ENCODE assay signal across 7 mouse cellular contexts in the genomic region with DNA sequence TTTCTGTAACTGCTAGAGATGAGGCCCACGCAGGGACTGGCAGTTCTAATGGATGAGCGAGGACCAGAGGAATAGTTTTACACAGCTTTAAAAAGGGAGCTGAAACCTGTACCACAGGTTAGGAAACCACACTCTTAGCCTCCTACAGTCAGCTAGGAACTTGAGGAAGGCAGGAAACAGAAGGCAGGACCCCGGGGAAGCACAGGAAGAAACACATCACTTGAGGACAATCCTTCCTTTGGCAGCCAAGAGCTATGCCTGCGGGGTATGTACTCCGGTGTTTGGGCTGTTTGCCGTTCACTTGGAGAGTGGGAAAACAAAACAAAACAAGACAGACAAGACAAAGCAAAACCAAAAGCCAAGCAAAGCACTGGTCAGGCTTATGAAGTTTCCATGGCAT.
DNase-seq lines count a peak whose midpoint lies in the region; ATAC-seq and TF ChIP-seq lines count a peak whose summit lies in the region.
"Not testable (repeated sequence)": the region's sequence is repeated elsewhere in the genome, so short reads cannot be mapped to it uniquely, and the experiment has no call there.

No protein-coding gene starts in this region.

- H3K4me1 ChIP-seq in embryonic facial prominence, embryonic 15.5 days; heart, embryonic 10.5 days; hindbrain, embryonic 14.5 days (replicated peaks; ENCODE audit: control insufficient read depth, insufficient read depth, low read length); liver, postnatal 0 days (ENCODE audit: insufficient read depth); midbrain, embryonic 11.5 days (ENCODE audit: control insufficient read depth, insufficient read depth, low read length); stomach, postnatal 0 days (replicated peaks; ENCODE audit: control insufficient read depth, insufficient read depth): not testable (repeated sequence)

- not testable (repeated sequence) for H3K4me3 ChIP-seq in embryonic facial prominence, embryonic 15.5 days (replicated peaks); heart, embryonic 10.5 days; hindbrain, embryonic 14.5 days (replicated peaks; ENCODE audit: low read length); liver, postnatal 0 days (ENCODE audit: low read depth, low read length); midbrain, embryonic 11.5 days (ENCODE audit: low read depth, low read length); stomach, postnatal 0 days (ENCODE audit: low read depth, low read length)

- H3K9ac ChIP-seq in embryonic facial prominence, embryonic 15.5 days; hindbrain, embryonic 14.5 days; liver, postnatal 0 days (replicated peaks); midbrain, embryonic 11.5 days (ENCODE audit: low read length); stomach, postnatal 0 days (ENCODE audit: low read length): not testable (repeated sequence)

- H3K4me2 ChIP-seq in embryonic facial prominence, embryonic 15.5 days (replicated peaks); hindbrain, embryonic 14.5 days (replicated peaks); liver, postnatal 0 days (ENCODE audit: low read depth, low read length); midbrain, embryonic 11.5 days; stomach, postnatal 0 days (replicated peaks; ENCODE audit: low read depth): not testable (repeated sequence)

- H3K9me3 ChIP-seq in embryonic facial prominence, embryonic 15.5 days (replicated peaks); heart, embryonic 10.5 days; hindbrain, embryonic 14.5 days (ENCODE audit: control insufficient read depth, low read length); liver, postnatal 0 days (ENCODE audit: low read length); midbrain, embryonic 11.5 days (ENCODE audit: control insufficient read depth, low read length); stomach, postnatal 0 days (ENCODE audit: control insufficient read depth, low read length): not testable (repeated sequence)

- 0 out of 2 replicates have a peak, but pooled peaks have one; percentile 21 for ATAC-seq in embryonic facial prominence, embryonic 15.5 days (ENCODE audit: insufficient number of reproducible peaks, low FRiP score, low TSS enrichment, low read depth)
- ATAC-seq in hindbrain, embryonic 14.5 days (ENCODE audit: low FRiP score); liver, postnatal 0 days; midbrain, embryonic 11.5 days (ENCODE audit: low FRiP score); stomach, postnatal 0 days (ENCODE audit: low FRiP score, low TSS enrichment): not testable (repeated sequence)

- H3K36me3 ChIP-seq in embryonic facial prominence, embryonic 15.5 days; heart, embryonic 10.5 days; hindbrain, embryonic 14.5 days (replicated peaks; ENCODE audit: control insufficient read depth, insufficient read depth); liver, postnatal 0 days (replicated peaks; ENCODE audit: insufficient read depth, low read length); midbrain, embryonic 11.5 days (ENCODE audit: control insufficient read depth, insufficient read depth, low read length); stomach, postnatal 0 days (ENCODE audit: control insufficient read depth, insufficient read depth, low read length): not testable (repeated sequence)

- DNase-seq in R1 (ENCODE audit: low read depth, low spot score), result peak; percentile 52
- peak; percentile 58 for DNase-seq in heart, embryonic 10.5 days (ENCODE audit: low spot score)
- peak; percentile 19 for DNase-seq in hindbrain, embryonic 14.5 days (ENCODE audit: low spot score)
- DNase-seq in liver, postnatal 0 days, result peak; percentile 7
- DNase-seq in midbrain, embryonic 11.5 days (ENCODE audit: low spot score, missing footprints), result peak; percentile 21
- peak; percentile 10 for DNase-seq in stomach, postnatal 0 days (ENCODE audit: low spot score)

- 67% methylated on average over 6 of the region's 6 CpGs for WGBS in embryonic facial prominence, embryonic 15.5 days
- WGBS in heart, embryonic 10.5 days, result 80% methylated on average over 6 of the region's 6 CpGs
- whole genome bisulfite sequencing in hindbrain, embryonic 14.5 days, result 88% methylated on average over 6 of the region's 6 CpGs
- 63% methylated on average over 6 of the region's 6 CpGs for WGBS in liver, postnatal 0 days (ENCODE audit: insufficient replicate concordance)
- 90% methylated on average over 6 of the region's 6 CpGs for WGBS in midbrain, embryonic 11.5 days
- 88% methylated on average over 6 of the region's 6 CpGs for WGBS in stomach, postnatal 0 days

- TF ChIP-seq EP300 in liver, postnatal 0 days (IDR thresholded peaks at IDR 0.05; ENCODE audit: low read depth); stomach, postnatal 0 days (optimal IDR thresholded peaks at IDR 0.05): not testable (repeated sequence)

- not testable (repeated sequence) for TF ChIP-seq CTCF in liver, postnatal 0 days (IDR thresholded peaks at IDR 0.05; ENCODE audit: low read depth); stomach, postnatal 0 days (IDR thresholded peaks at IDR 0.05; ENCODE audit: low read depth)

- H3K27me3 ChIP-seq in embryonic facial prominence, embryonic 15.5 days; heart, embryonic 10.5 days (ENCODE audit: insufficient read depth, poor library complexity, severe bottlenecking); hindbrain, embryonic 14.5 days (ENCODE audit: control insufficient read depth, insufficient read depth, low read length); liver, postnatal 0 days (ENCODE audit: insufficient read depth, low read length); midbrain, embryonic 11.5 days (ENCODE audit: control insufficient read depth, insufficient read depth, low read length); stomach, postnatal 0 days (ENCODE audit: control insufficient read depth, insufficient read depth, low read length): not testable (repeated sequence)

- H3K27ac ChIP-seq in embryonic facial prominence, embryonic 15.5 days (replicated peaks); heart, embryonic 10.5 days; hindbrain, embryonic 14.5 days; liver, postnatal 0 days (ENCODE audit: low read depth); midbrain, embryonic 11.5 days (ENCODE audit: low read depth, low read length); stomach, postnatal 0 days (replicated peaks): not testable (repeated sequence)

Comparison
In these comparisons a context has a peak if more than half of its experiments do, and no peak if none do; other contexts are left out.
1. DNase-seq: peak in every context shown above with its lines; median percentile 58 in heart, embryonic 10.5 days; 52 in R1; 21 in midbrain, embryonic 11.5 days; 19 in hindbrain, embryonic 14.5 days; 10 in stomach, postnatal 0 days; 7 in liver, postnatal 0 days.